Comparison of ENCODE assay signal across 8 mouse cellular contexts in the genomic region with DNA sequence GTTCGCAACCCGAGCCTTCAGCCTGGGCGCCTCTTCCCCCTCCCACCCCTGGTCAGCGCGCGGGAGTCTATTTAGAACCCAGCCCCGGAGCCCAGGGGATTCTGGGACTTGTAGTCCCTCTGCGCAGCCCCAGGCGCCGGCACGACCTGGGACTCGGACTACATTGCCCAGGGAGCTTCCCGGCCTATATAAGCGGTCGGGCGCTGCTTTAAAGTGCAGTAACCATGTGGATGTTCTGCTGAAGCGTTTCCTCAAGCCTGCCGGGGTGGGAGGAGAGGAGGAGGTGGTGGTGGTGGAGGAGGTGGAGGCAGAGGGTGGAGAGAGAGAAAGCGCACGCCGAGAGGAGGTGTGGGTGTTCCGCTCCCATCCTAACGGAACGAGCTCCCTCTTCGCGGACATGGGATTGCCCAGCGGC. TPM values are rescaled to one million over a fixed set of nuclear protein-coding genes. Genes with fewer than 3 reads are reported as not detected.
DNase-seq lines count a peak whose midpoint lies in the region; ATAC-seq and TF ChIP-seq lines count a peak whose summit lies in the region.

TSS of gene Itpr1 (plus strand) at position 216 of the 415 bp plus-strand sequence.

- ATAC-seq in erythroid progenitor cell, adult 5-6 weeks (replicated peaks; ENCODE audit: low FRiP score, poor library complexity, severe bottlenecking) = peak; percentile 93
- ATAC-seq in heart, embryonic 12.5 days (ENCODE audit: insufficient number of reproducible peaks, low FRiP score) = peak; percentile 100
- peak; percentile 99 for ATAC-seq in kidney, postnatal 0 days (replicated peaks; ENCODE audit: low FRiP score, low read depth)
- ATAC-seq in liver, embryonic 11.5 days (replicated peaks; ENCODE audit: low FRiP score) = peak; percentile 100
- ATAC-seq in stomach, embryonic 14.5 days (ENCODE audit: insufficient number of reproducible peaks, insufficient read depth, low FRiP score, low read depth) = peak; percentile 100

- no peaks in the 10 kb centered on the region for H3K27me3 ChIP-seq in heart, embryonic 12.5 days (replicated peaks)
- no peaks in the 10 kb centered on the region for H3K27me3 ChIP-seq in kidney, postnatal 0 days (ENCODE audit: insufficient read depth, low read length)
- no peaks in the 10 kb centered on the region for H3K27me3 ChIP-seq in liver, embryonic 11.5 days (replicated peaks; ENCODE audit: control insufficient read depth, insufficient read depth, low read length)
- H3K27me3 ChIP-seq in stomach, embryonic 14.5 days (ENCODE audit: control insufficient read depth, insufficient read depth, low read length) = no peaks in the 10 kb centered on the region

- no peak for TF ChIP-seq CTCF in kidney, postnatal 0 days (IDR thresholded peaks at IDR 0.05; ENCODE audit: low read depth)

- H3K36me3 ChIP-seq in heart, embryonic 12.5 days = peaks cover 4% of the 10 kb centered on the region; the same call in 1 of the 2 replicates
- H3K36me3 ChIP-seq in kidney, postnatal 0 days (ENCODE audit: insufficient read depth, low read length) = no peaks in the 10 kb centered on the region
- no peaks in the 10 kb centered on the region for H3K36me3 ChIP-seq in liver, embryonic 11.5 days (ENCODE audit: control insufficient read depth, insufficient read depth, low read length)
- H3K36me3 ChIP-seq in stomach, embryonic 14.5 days (ENCODE audit: control insufficient read depth, insufficient read depth, low read length) = no peaks in the 10 kb centered on the region

- peaks cover 36% of the 10 kb centered on the region for H3K4me1 ChIP-seq in heart, embryonic 12.5 days (replicated peaks)
- H3K4me1 ChIP-seq in kidney, postnatal 0 days (replicated peaks; ENCODE audit: insufficient read depth, low read length) = peaks cover 13% of the 10 kb centered on the region; the same call in 1 of the 2 replicates
- no peaks in the 10 kb centered on the region; the same call in none of the 2 replicates for H3K4me1 ChIP-seq in liver, embryonic 11.5 days (replicated peaks; ENCODE audit: control insufficient read depth, insufficient read depth, low read length)
- peaks cover 19% of the 10 kb centered on the region for H3K4me1 ChIP-seq in stomach, embryonic 14.5 days (ENCODE audit: control insufficient read depth, insufficient read depth, low read length)

- H3K9ac ChIP-seq in heart, embryonic 12.5 days = peak within 1 kb of the TSS; percentile 86
- H3K9ac ChIP-seq in kidney, postnatal 0 days (ENCODE audit: low read depth, low read length) = peak within 1 kb of the TSS; percentile 76
- H3K9ac ChIP-seq in liver, embryonic 11.5 days (ENCODE audit: low read depth, low read length) = peak within 1 kb of the TSS; percentile 78
- peak within 1 kb of the TSS; percentile 50 for H3K9ac ChIP-seq in stomach, embryonic 14.5 days (replicated peaks; ENCODE audit: low read depth, low read length)

- H3K27ac ChIP-seq in heart, embryonic 12.5 days (ENCODE audit: poor library complexity, severe bottlenecking) = peak within 1 kb of the TSS; percentile 76
- H3K27ac ChIP-seq in kidney, postnatal 0 days = peak within 1 kb of the TSS; percentile 80
- peak within 1 kb of the TSS; percentile 19; the same call in 1 of the 2 replicates for H3K27ac ChIP-seq in liver, embryonic 11.5 days (ENCODE audit: low read depth, low read length)
- peak within 1 kb of the TSS; percentile 69 for H3K27ac ChIP-seq in stomach, embryonic 14.5 days (ENCODE audit: low read length)

- H3K4me3 ChIP-seq in heart, embryonic 12.5 days = peak within 1 kb of the TSS; percentile 90
- peak within 1 kb of the TSS; percentile 84 for H3K4me3 ChIP-seq in kidney, postnatal 0 days (replicated peaks; ENCODE audit: low read depth, low read length)
- H3K4me3 ChIP-seq in liver, embryonic 11.5 days (ENCODE audit: low read depth, low read length) = peak within 1 kb of the TSS; percentile 79
- H3K4me3 ChIP-seq in stomach, embryonic 14.5 days (ENCODE audit: low read depth, low read length) = peak within 1 kb of the TSS; percentile 72

- WGBS in heart, embryonic 12.5 days = under 1% methylated on average over 25 of the region's 27 CpGs
- WGBS in kidney, postnatal 0 days = 0% methylated on average over 27 of the region's 27 CpGs
- 0% methylated on average over 27 of the region's 27 CpGs for WGBS in liver, embryonic 11.5 days
- under 1% methylated on average over 27 of the region's 27 CpGs for WGBS in stomach, embryonic 14.5 days

- peak; percentile 98 for DNase-seq in CD4-positive helper T cell, adult 2 months (ENCODE audit: low read depth, low spot score)
- peak; percentile 93 for DNase-seq in brain, embryonic 18.5 days (ENCODE audit: low read depth, low spot score)
- peak; percentile 98 for DNase-seq in kidney, postnatal 0 days (ENCODE audit: low spot score)
- peak; percentile 95 for DNase-seq in liver, embryonic 11.5 days (ENCODE audit: low spot score)
- DNase-seq in naive thymus-derived CD4-positive, alpha-beta T cell, adult 2 months (ENCODE audit: low read depth) = peak; percentile 98

- peak within 1 kb of the TSS; percentile 74 for H3K4me2 ChIP-seq in heart, embryonic 12.5 days
- peak within 1 kb of the TSS; percentile 87 for H3K4me2 ChIP-seq in kidney, postnatal 0 days (ENCODE audit: low read length)
- peak within 1 kb of the TSS; percentile 95 for H3K4me2 ChIP-seq in liver, embryonic 11.5 days
- H3K4me2 ChIP-seq in stomach, embryonic 14.5 days (replicated peaks; ENCODE audit: low read depth, low read length) = peak within 1 kb of the TSS; percentile 71

- H3K9me3 ChIP-seq in heart, embryonic 12.5 days (replicated peaks) = no peaks in the 10 kb centered on the region
- H3K9me3 ChIP-seq in kidney, postnatal 0 days (replicated peaks; ENCODE audit: low read length) = no peaks in the 10 kb centered on the region
- H3K9me3 ChIP-seq in liver, embryonic 11.5 days (ENCODE audit: control insufficient read depth, low read length) = no peaks in the 10 kb centered on the region
- no peaks in the 10 kb centered on the region for H3K9me3 ChIP-seq in stomach, embryonic 14.5 days (ENCODE audit: control insufficient read depth, low read depth, low read length)

RNA-seq across cellular contexts. Expression of gene Itpr1, which starts in this region (rescaled TPM):
- 4.6 and 8.6 TPM in 2 replicates for total RNA-seq in erythroid progenitor cell, adult 5-6 weeks (2015; ENCODE audit: low replicate concordance)
- 5.3 and 13.0 TPM in 2 replicates for total RNA-seq in erythroid progenitor cell, adult 5-6 weeks (2017; ENCODE audit: low replicate concordance)
- 22.0 and 22.7 TPM in 2 replicates for polyA plus RNA-seq in heart, embryonic 12.5 days (2016; fragmentation: Nextera tagmentation; extraction: Ambion mirVana)
- 21.2 TPM in 2 replicates for polyA plus RNA-seq in kidney, postnatal 0 days (2015; fragmentation: Nextera tagmentation; extraction: Ambion mirVana)
- polyA plus RNA-seq in liver, embryonic 11.5 days (2014; fragmentation: Nextera tagmentation; extraction: Ambion mirVana) = 6.9 and 8.3 TPM in 2 replicates
- polyA plus RNA-seq in stomach, embryonic 14.5 days (2014; fragmentation: Nextera tagmentation; extraction: Ambion mirVana) = 13.4 and 13.5 TPM in 2 replicates

Comparison
In these comparisons a context has a peak if more than half of its experiments do, and no peak if none do; other contexts are left out.
1. Peak in every context shown above with its lines: DNase-seq, ATAC-seq, H3K4me3 ChIP-seq and H3K27ac ChIP-seq.
2. H3K27ac ChIP-seq: peak in every context shown above with its lines; median percentile 80 in kidney, postnatal 0 days; 76 in heart, embryonic 12.5 days; 69 in stomach, embryonic 14.5 days; 19 in liver, embryonic 11.5 days.